Mouse (Mus musculus) megakaryocyte, embryonic 14.5 days (primary cell): ENCODE results near the gene Frmd4b. TPM values are rescaled to one million over a fixed set of nuclear protein-coding genes. Genes with fewer than 3 reads are reported as not detected.

Experiments used
- H3K27me3 ChIP-seq: replicated peaks from 2 replicates; pipeline ENCODE3; 2012; ENCODE audit warnings: inconsistent platforms
- H3K36me3 ChIP-seq: replicated peaks from 2 replicates; pipeline ENCODE3; 2012; ENCODE audit warnings: low read length, inconsistent platforms, mixed read lengths
- H3K4me1 ChIP-seq: 2 replicates; pipeline ENCODE4 v1.6.1; 2012; ENCODE audit warnings: inconsistent platforms
- H3K4me3 ChIP-seq: replicated peaks from 2 replicates; pipeline ENCODE3; 2012; ENCODE audit warnings: moderate library complexity, mild to moderate bottlenecking, inconsistent platforms
- H3K9me3 ChIP-seq: 2 replicates; pipeline ENCODE4 v1.6.1; 2012; ENCODE audit warnings: inconsistent platforms
- FLI1 ChIP-seq: IDR thresholded peaks from 2 replicates; pipeline ENCODE4 v1.6.1; 2012; ENCODE audit warnings: low read length, inconsistent platforms, mixed read lengths
- GATA1 ChIP-seq: IDR thresholded peaks from 3 replicates; pipeline ENCODE4 v1.6.1; 2012; ENCODE audit warnings: mixed read lengths, low read length, inconsistent platforms, borderline replicate concordance
- polyA plus RNA-seq: library from polyadenylated mRNA; stranded (reverse); fragments of >175 nt; gene quantifications from 2 replicates; pipeline ENCODE4 v1.2.3, GENCODE M21; 2012; ENCODE audit warnings: low replicate concordance; ENCODE audit not compliant: insufficient read depth

Frmd4b gene
- polyA plus RNA-seq, 1 experiment, result 9.2 TPM

GRCm38 (mm10) chr6:97568538-97568937 is 48.8 kb downstream of the Frmd4b start:
- H3K4me3 ChIP-seq, result no peak overlapping the region
- no peak for TF ChIP-seq GATA1
- no peak for TF ChIP-seq FLI1
- H3K36me3 ChIP-seq, result no peaks in the 10 kb centered on the region
- H3K27me3 ChIP-seq, result no peaks in the 10 kb centered on the region
- H3K4me1 ChIP-seq, result no peaks in the 10 kb centered on the region
- no peaks in the 10 kb centered on the region for H3K9me3 ChIP-seq

GRCm38 (mm10) chr6:97566746-97567145 is 50.6 kb downstream of the Frmd4b start:
- H3K36me3 ChIP-seq, result no peaks in the 10 kb centered on the region
- H3K9me3 ChIP-seq, result no peaks in the 10 kb centered on the region
- TF ChIP-seq FLI1 (no peak), GATA1 (no peak)
- no peaks in the 10 kb centered on the region for H3K4me1 ChIP-seq
- peaks cover 2% of the 10 kb centered on the region for H3K27me3 ChIP-seq
- no peak overlapping the region for H3K4me3 ChIP-seq

- no peak for TF ChIP-seq GATA1
- no peak for TF ChIP-seq FLI1
- Histone ChIP-seq H3K27me3 (peaks cover 2% of the 10 kb centered on the region), H3K4me1 (no peaks in the 10 kb centered on the region), H3K9me3 (peaks cover 4% of the 10 kb centered on the region; the same call in 1 of the 2 replicates), H3K36me3 (no peaks in the 10 kb centered on the region), H3K4me3 (no peak overlapping the region)
These were observed 60.2 kb downstream of the Frmd4b start for GRCm38 (mm10) chr6:97557147-97557546.

GRCm38 (mm10) chr6:97555637-97556036 is 61.7 kb downstream of the Frmd4b start:
- Histone ChIP-seq H3K4me1 (no peaks in the 10 kb centered on the region), H3K9me3 (peaks cover 4% of the 10 kb centered on the region; the same call in 1 of the 2 replicates), H3K36me3 (no peaks in the 10 kb centered on the region), H3K4me3 (no peak overlapping the region), H3K27me3 (peaks cover 2% of the 10 kb centered on the region)
- no peak for TF ChIP-seq FLI1
- no peak for TF ChIP-seq GATA1

GRCm38 (mm10) chr6:97553431-97553830 is 63.9 kb downstream of the Frmd4b start:
- H3K27me3 ChIP-seq, result peaks cover 5% of the 10 kb centered on the region
- no peak overlapping the region for H3K4me3 ChIP-seq
- no peaks in the 10 kb centered on the region for H3K4me1 ChIP-seq
- no peak for TF ChIP-seq GATA1
- TF ChIP-seq FLI1, result no peak
- H3K36me3 ChIP-seq, result no peaks in the 10 kb centered on the region
- peaks cover 4% of the 10 kb centered on the region; the same call in 1 of the 2 replicates for H3K9me3 ChIP-seq

- H3K9me3 ChIP-seq, result peaks cover 4% of the 10 kb centered on the region
- no peaks in the 10 kb centered on the region for H3K4me1 ChIP-seq
- H3K36me3 ChIP-seq, result no peaks in the 10 kb centered on the region
- peaks cover 5% of the 10 kb centered on the region for H3K27me3 ChIP-seq
- TF ChIP-seq FLI1, result no peak
- TF ChIP-seq GATA1, result no peak
- no peak overlapping the region for H3K4me3 ChIP-seq
These were observed 64.8 kb downstream of the Frmd4b start for GRCm38 (mm10) chr6:97552573-97552972.

- H3K36me3 ChIP-seq, result no peaks in the 10 kb centered on the region
- H3K9me3 ChIP-seq, result peaks cover 11% of the 10 kb centered on the region
- H3K27me3 ChIP-seq, result peaks cover 7% of the 10 kb centered on the region
- TF ChIP-seq GATA1 (no peak), FLI1 (no peak)
- no peaks in the 10 kb centered on the region for H3K4me1 ChIP-seq
- H3K4me3 ChIP-seq, result no peak overlapping the region
These were observed 65.5 kb downstream of the Frmd4b start for GRCm38 (mm10) chr6:97551884-97552283.

- Histone ChIP-seq H3K36me3 (no peaks in the 10 kb centered on the region), H3K27me3 (peaks cover 7% of the 10 kb centered on the region), H3K4me1 (no peaks in the 10 kb centered on the region), H3K9me3 (peaks cover 17% of the 10 kb centered on the region), H3K4me3 (no peak overlapping the region)
- no peak for TF ChIP-seq GATA1
- no peak for TF ChIP-seq FLI1
These were observed 66.2 kb downstream of the Frmd4b start for GRCm38 (mm10) chr6:97551161-97551560.

GRCm38 (mm10) chr6:97540458-97540857 is 76.9 kb downstream of the Frmd4b start:
- Histone ChIP-seq H3K4me3 (no peak overlapping the region), H3K27me3 (peaks cover 7% of the 10 kb centered on the region), H3K36me3 (no peaks in the 10 kb centered on the region), H3K9me3 (peaks cover 3% of the 10 kb centered on the region), H3K4me1 (0 out of 2 replicates have a peak, but pooled peaks cover 3% of the 10 kb centered on the region)
- no peak for TF ChIP-seq FLI1
- TF ChIP-seq GATA1, result no peak

- no peak for TF ChIP-seq FLI1
- no peak for TF ChIP-seq GATA1
- Histone ChIP-seq H3K4me3 (no peak overlapping the region), H3K9me3 (peaks cover 15% of the 10 kb centered on the region), H3K27me3 (peaks cover 8% of the 10 kb centered on the region), H3K4me1 (peaks cover 10% of the 10 kb centered on the region), H3K36me3 (no peaks in the 10 kb centered on the region)
These were observed 81.4 kb downstream of the Frmd4b start for GRCm38 (mm10) chr6:97535763-97536445.
